Mouse (Mus musculus) lung, embryonic 15.5 days (tissue): ENCODE measurements around the gene Slfn3. TPM values are rescaled to one million over a fixed set of nuclear protein-coding genes. Genes with fewer than 3 reads are reported as not detected.
A peak's percentile ranks its signal among the peaks of the same experiment; 100 is the strongest.
"Not testable (repeated sequence)": the region's sequence is repeated elsewhere in the genome, so short reads cannot be mapped to it uniquely, and the experiment has no call there.

Experiments
- ATAC-seq: fragments of 200-750 bp; cut with Nextera tagmentation; 2 replicates; pipeline ENCODE4 v1.8.0; 2017; ENCODE audit warnings: moderate number of reproducible peaks, borderline replicate concordance; ENCODE audit not compliant: low FRiP score, low TSS enrichment; ENCODE audit errors: extremely low read depth
- H3K27ac ChIP-seq: fragments of 300-500 bp; sonication (generic); 2 replicates; pipeline ENCODE4 v1.5.1; 2015; ENCODE audit warnings: moderate library complexity, mild to moderate bottlenecking, inconsistent platforms
- H3K27me3 ChIP-seq: fragments of 300-500 bp; sonication (generic); 2 replicates; pipeline ENCODE4 v1.6.1; 2015; ENCODE audit warnings: inconsistent platforms
- H3K36me3 ChIP-seq: fragments of 300-500 bp; sonication (generic); 2 replicates; pipeline ENCODE4 v1.6.1; 2015; ENCODE audit warnings: inconsistent platforms
- H3K4me1 ChIP-seq: fragments of 300-500 bp; sonication (generic); 2 replicates; pipeline ENCODE4 v1.6.1; 2015; ENCODE audit warnings: inconsistent platforms
- H3K4me2 ChIP-seq: fragments of 300-500 bp; sonication (generic); 2 replicates; pipeline ENCODE4 v1.6.1; 2015; ENCODE audit warnings: inconsistent platforms, mild to moderate bottlenecking, moderate library complexity
- H3K4me3 ChIP-seq: fragments of 300-500 bp; sonication (generic); 2 replicates; pipeline ENCODE4 v1.5.1; 2015; ENCODE audit warnings: mild to moderate bottlenecking, inconsistent platforms
- H3K9ac ChIP-seq: fragments of 300-500 bp; sonication (generic); 2 replicates; pipeline ENCODE4 v1.6.1; 2015; ENCODE audit warnings: inconsistent platforms
- H3K9me3 ChIP-seq: fragments of 300-500 bp; sonication (generic); 2 replicates; pipeline ENCODE4 v1.6.1; 2016; ENCODE audit warnings: inconsistent platforms
- WGBS: fragments of 180-500 bp; shearing (Covaris S2); methylation state at CpG from one replicate; pipeline ENCODE4 v1.1.7; 2015; 5-methylcytosine and 5-hydroxymethylcytosine counted together
- polyA plus RNA-seq: library from polyadenylated mRNA; unstranded; fragments of >200 nt; fragmentation: Nextera tagmentation; extraction: Ambion mirVana; gene quantifications from 2 replicates; pipeline ENCODE4 v1.2.1, GENCODE M21; 2015

Slfn3 gene
- 0.94 and 1.4 TPM in 2 replicates for polyA plus RNA-seq

DNA sequence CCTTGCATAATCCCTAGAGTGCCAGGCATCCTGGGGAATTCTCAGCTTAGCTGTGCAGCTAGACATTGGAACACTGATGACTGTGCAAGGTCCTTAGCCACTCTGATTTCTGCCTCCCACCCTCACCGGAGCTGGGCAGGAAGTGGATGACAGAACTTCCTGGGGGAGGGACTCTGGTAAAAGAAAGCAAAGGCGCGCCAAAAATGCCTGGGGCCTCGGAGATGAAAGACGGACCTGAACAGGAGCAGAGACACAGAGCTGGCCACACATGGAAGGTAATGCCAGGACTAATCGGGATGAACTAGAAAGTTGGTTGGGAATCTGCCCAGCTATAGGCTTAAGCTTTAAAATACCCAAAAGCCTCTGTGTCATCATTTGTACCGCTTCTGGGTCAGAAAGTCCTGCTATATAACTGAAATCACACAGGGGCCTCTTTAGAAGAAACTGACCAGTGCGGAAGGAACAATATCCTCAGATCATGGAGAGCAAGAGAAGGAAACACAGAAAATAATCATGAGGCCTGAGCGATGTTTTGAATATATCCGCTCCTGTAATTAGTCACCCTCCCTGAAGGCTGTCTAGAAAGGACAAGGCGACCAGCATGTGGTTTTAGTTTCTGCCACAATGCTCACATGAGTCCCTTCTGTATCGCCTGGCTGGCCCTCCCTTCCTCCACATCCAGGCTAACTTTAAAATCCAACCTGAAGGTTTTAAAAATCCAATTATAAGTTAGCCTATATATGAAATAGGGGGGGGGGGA lies at the start of gene Slfn3:
Gene Slfn3 (plus strand): TSS at position 197 of the 760 bp plus-strand sequence.
- no peaks in the 10 kb centered on the region for H3K9me3 ChIP-seq
- no peak within 1 kb of the TSS for H3K9ac ChIP-seq
- peak within 1 kb of the TSS; percentile 13 for H3K4me3 ChIP-seq
- H3K27me3 ChIP-seq, result no peaks in the 10 kb centered on the region
- no peaks in the 10 kb centered on the region for H3K4me1 ChIP-seq
- ATAC-seq, result no peak
- peak within 1 kb of the TSS; percentile 25 for H3K4me2 ChIP-seq
- H3K27ac ChIP-seq, result no peak within 1 kb of the TSS
- no peaks in the 10 kb centered on the region for H3K36me3 ChIP-seq
- WGBS, result 68% methylated on average over 12 of the region's 12 CpGs

DNA sequence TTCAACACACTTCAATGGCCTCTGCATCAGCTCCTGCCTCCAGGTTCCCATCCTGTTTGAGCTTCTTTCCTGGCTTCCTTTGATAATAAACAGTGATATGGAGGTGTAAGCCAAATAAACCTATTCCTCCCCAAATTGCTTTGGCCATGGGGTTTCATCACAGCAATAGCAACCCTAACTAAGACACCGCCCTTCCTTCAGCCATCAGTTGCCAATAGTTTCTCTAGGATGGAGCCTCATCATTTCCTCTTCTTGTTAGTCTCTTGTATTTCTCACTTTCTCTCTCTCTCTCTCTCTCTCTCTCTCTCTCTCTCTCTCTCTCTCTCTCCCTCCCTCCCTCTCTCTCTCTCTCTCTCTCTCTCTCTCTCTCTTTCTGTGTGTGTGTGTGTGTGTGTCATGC lies 42.2 kb upstream of the Slfn3 start:
- no CpG with 5 or more reads among the region's 1 CpGs for WGBS
- H3K27me3 ChIP-seq, H3K4me3 ChIP-seq, H3K4me2 ChIP-seq, H3K9ac ChIP-seq, H3K4me1 ChIP-seq, H3K27ac ChIP-seq, ATAC-seq, H3K36me3 ChIP-seq, H3K9me3 ChIP-seq: not testable (repeated sequence)

DNA sequence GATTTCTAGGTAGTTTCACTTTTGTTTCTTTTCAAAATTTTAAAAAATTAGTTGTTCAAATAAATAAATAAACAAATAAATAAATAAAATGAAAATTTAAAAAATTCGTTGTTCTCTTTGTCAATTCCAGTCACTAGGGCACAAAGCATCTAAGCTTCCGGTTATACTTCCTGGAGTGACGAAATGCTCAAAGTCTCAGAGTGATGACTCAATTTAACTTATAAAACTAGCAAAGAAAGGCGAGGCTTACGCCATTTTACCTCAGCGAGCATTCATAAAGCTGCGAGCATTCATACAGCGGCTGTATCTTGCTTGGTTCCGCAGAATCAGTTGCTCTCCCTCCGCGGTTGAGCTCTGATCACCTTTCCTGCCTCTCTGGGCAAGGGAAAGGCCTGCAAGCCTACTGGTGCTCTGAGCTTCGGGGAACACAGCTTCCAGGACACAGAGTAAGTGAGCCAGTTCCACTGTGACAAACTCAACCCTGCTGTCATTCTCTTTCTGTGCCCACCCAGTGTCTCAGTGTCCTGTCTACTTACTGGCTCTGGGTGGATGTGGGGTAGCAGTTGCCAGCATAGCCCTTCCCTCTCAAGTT lies 16.1 kb upstream of the Slfn3 start, which contains the start of gene Slfn4:
Gene Slfn4 (plus strand): TSS at position 239 of the 592 bp plus-strand sequence.
- Histone ChIP-seq H3K4me2 (no peak within 1 kb of the TSS), H3K4me3 (no peak within 1 kb of the TSS), H3K4me1 (no peaks in the 10 kb centered on the region), H3K9me3 (no peaks in the 10 kb centered on the region), H3K36me3 (no peaks in the 10 kb centered on the region), H3K27me3 (no peaks in the 10 kb centered on the region), H3K9ac (no peak within 1 kb of the TSS), H3K27ac (no peak within 1 kb of the TSS)
- no peak for ATAC-seq
- WGBS, result 80% methylated on average over 12 of the region's 12 CpGs

DNA sequence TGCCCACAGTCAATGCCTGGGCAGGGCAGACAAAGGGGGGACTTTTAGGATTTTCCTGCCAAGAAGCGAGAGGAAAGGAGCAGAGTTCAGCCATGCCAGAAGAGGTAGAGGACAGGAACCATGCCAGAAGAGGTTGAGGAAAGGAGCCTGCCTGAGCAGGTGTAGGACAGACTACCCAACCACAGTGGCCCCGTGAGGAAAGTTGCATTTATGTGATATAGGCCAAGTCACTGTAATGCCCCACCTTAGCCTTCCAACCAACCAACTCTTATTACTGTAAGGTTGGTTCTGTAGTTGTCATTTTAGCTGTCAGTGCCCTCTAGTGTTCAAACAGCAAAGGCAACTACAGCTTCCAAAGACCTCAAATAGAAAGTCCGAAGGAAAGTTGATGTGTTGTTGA lies 871 bp downstream of the Slfn3 start:
- no peak for ATAC-seq
- no peaks in the 10 kb centered on the region for H3K27me3 ChIP-seq
- no peaks in the 10 kb centered on the region for H3K36me3 ChIP-seq
- no peaks in the 10 kb centered on the region for H3K9me3 ChIP-seq
- peak overlapping the region; percentile 25 for H3K4me2 ChIP-seq
- H3K9ac ChIP-seq, result no peak overlapping the region
- 45% methylated on average over 3 of the region's 3 CpGs for WGBS
- H3K4me3 ChIP-seq, result no peak overlapping the region
- no peaks in the 10 kb centered on the region for H3K4me1 ChIP-seq
- no peak overlapping the region for H3K27ac ChIP-seq

DNA sequence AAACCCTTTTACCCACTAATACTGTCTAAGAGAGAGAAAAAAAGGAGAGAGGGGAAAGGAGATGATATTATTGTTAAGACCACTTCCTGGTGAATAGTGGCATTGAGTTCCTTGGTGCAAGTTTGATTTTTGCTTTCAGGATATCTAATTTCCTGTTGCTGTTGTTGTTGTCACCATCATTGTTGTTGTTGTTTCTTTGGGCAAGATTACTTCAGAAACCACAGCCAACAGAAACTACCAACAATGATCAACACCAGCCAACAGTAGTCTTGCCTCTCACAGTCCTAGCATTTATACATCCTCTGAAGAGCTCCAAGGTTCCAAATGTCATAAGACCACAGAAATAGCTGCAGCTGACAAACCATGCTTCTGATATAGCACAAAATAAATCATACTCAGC lies 13.9 kb downstream of the Slfn3 start:
- H3K9me3 ChIP-seq, result no peaks in the 10 kb centered on the region
- ATAC-seq, result no peak

DNA sequence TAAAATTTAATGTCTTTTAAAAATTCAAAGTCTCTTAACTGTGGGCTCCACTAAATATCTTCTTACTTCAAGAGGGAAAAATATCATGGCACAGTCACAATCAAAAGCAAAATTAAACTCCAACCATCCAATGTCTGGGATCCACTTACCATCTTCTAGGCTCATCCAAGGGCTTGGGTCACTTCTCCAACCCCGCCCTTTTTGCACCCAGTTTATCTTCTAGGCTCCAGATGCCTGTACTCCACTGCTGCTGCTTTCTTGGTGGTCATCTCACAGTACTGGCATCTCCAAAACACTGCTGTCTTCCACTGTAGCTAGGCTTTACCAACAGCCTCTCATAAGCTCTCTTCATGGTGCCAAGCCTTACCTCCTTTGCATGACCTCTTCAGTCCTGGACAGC lies 25.0 kb downstream of the Slfn3 start:
- Histone ChIP-seq H3K27ac (no peak overlapping the region), H3K4me1 (no peaks in the 10 kb centered on the region), H3K27me3 (no peaks in the 10 kb centered on the region), H3K4me3 (no peak overlapping the region), H3K4me2 (no peak overlapping the region), H3K9ac (no peak overlapping the region), H3K36me3 (no peaks in the 10 kb centered on the region), H3K9me3 (no peaks in the 10 kb centered on the region)
- no peak for ATAC-seq
- 69% methylated on average over 1 of the region's 1 CpGs for WGBS

More for the DNA sequence above, 13.9 kb downstream of the Slfn3 start:
- Histone ChIP-seq H3K27me3 (no peaks in the 10 kb centered on the region), H3K4me3 (no peak overlapping the region), H3K36me3 (no peaks in the 10 kb centered on the region), H3K9ac (no peak overlapping the region), H3K27ac (no peak overlapping the region), H3K4me1 (no peaks in the 10 kb centered on the region), H3K4me2 (no peak overlapping the region)

DNA sequence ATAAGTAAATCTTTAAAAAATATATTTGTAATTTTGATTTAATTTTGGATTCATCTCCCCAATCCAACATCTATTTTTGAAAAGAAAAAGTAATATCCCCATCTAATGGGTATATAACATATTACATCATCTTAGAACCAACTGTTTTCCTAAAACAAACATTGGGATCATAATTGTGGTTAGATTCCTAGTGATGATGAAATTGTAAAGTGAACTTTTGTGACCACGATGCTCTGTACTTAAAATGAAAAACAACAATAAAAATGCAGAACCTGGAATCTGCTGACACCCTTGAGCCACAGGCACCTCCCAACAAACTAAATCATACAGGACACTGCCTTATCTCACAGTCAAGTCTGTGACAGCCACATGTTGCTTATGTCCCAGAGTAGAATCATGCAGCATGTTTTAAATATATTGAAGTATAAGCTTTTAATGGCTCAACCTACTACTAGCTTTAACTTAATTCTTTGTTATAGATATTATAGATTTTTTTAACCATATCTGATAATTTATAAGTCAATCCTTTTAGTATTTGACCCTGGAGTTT lies 30.3 kb downstream of the Slfn3 start:
- Histone ChIP-seq H3K9me3 (no peaks in the 10 kb centered on the region), H3K4me1 (no peaks in the 10 kb centered on the region), H3K4me3 (no peak overlapping the region), H3K4me2 (no peak overlapping the region), H3K9ac (no peak overlapping the region), H3K27ac (no peak overlapping the region), H3K36me3 (no peaks in the 10 kb centered on the region), H3K27me3 (no peaks in the 10 kb centered on the region)
- ATAC-seq, result no peak
- WGBS, result 74% methylated on average over 1 of the region's 1 CpGs

DNA sequence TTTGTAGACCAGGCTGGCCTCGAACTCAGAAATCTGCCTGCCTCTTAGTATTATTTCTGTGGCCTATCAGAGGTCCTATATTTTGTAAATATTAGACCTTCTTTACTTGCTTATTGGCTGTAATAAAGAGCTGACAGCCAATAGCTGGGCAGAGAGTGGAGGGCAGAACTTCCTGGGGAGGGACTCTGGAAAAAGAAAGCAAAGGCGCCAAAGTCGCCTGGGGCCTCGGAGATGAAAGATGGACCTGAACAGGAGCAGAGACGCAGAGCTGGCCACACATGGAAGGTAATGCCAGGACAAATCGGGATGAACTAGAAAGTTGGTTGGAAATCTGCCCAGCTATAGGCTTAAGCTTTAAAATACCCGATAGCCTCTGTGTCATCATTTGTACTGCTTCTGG lies 32.2 kb downstream of the Slfn3 start:
- 72% methylated on average over 7 of the region's 7 CpGs for WGBS

DNA sequence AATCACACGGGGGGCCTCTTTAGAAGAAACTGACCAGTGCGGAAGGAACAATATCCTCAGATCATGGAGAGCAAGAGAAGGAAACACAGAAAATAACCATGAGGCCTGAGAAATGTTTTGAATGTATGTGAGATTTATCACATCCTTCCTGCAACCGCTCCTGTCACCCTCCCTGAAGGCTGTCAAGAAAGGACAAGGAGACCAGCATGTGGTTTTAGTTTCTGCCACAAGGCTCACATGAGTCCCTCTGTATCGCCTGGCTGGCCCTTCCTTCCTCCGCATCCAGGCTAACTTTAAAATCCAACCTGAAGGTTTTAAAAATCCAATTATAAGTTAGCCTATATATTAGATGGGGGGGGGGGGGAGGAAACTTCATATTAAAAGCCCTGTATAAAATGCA lies 32.7 kb downstream of the Slfn3 start:
- not testable (repeated sequence) for H3K27ac ChIP-seq, H3K27me3 ChIP-seq, ATAC-seq, H3K4me1 ChIP-seq, H3K9ac ChIP-seq, H3K36me3 ChIP-seq, H3K4me2 ChIP-seq, H3K9me3 ChIP-seq
- 64% methylated on average over 5 of the region's 5 CpGs for WGBS
- peak overlapping the region; percentile 5; the same call in 1 of the 2 replicates for H3K4me3 ChIP-seq

More for the DNA sequence above, 32.2 kb downstream of the Slfn3 start:
- Histone ChIP-seq H3K4me1 (no peaks in the 10 kb centered on the region), H3K9me3 (no peaks in the 10 kb centered on the region), H3K36me3 (no peaks in the 10 kb centered on the region), H3K4me3 (peak overlapping the region; percentile 5; the same call in 1 of the 2 replicates), H3K4me2 (no peak overlapping the region), H3K27ac (no peak overlapping the region), H3K9ac (no peak overlapping the region), H3K27me3 (no peaks in the 10 kb centered on the region)
- ATAC-seq, result no peak

DNA sequence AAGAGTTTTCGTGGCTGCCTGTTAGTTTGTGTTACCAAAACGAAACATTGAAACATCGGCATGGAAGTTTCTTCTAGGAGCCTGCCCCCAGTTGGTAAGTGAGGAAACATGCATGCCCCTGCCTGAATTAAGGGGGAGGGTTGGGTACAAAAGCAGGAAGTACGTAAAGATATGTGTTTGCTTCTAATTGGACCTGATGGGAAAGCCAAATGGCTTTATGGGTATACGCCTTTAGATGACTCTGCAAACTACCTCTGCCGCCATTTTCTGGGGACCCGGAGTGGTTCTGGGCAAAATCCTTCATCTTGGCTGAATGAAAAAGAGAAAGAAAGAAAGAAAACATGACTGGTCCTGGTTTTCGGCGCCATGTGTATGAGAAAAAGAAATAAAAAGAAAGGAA lies 33.1 kb downstream of the Slfn3 start:
- no peak overlapping the region for H3K27ac ChIP-seq
- no peak for ATAC-seq
- H3K4me2 ChIP-seq, result no peak overlapping the region
- 84% methylated on average over 9 of the region's 9 CpGs for WGBS
- H3K4me1 ChIP-seq, result no peaks in the 10 kb centered on the region
- H3K4me3 ChIP-seq, result no peak overlapping the region
- no peaks in the 10 kb centered on the region for H3K36me3 ChIP-seq
- H3K27me3 ChIP-seq, result no peaks in the 10 kb centered on the region
- H3K9me3 ChIP-seq, result no peaks in the 10 kb centered on the region
- H3K9ac ChIP-seq, result no peak overlapping the region

DNA sequence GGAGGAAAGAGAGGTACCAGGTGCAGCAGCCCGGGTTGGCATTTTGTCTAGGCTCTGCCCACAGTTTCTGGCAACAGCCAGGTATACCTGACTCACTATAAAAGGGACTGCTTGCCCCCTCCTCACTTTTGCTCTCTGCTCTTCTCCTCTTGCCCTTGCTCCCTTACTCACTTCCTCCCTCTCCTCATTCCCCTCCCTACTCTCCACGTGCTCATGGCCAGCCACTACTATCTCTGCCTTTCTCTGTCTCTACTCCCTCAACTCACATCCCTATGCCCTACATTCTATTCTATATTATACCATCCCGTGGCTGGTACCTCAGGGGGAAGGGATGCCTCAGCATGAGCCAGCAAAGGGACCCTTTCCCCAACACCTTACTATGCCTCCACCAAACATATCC lies 33.6 kb downstream of the Slfn3 start:
- Histone ChIP-seq H3K4me2 (no peak overlapping the region), H3K4me1 (no peaks in the 10 kb centered on the region), H3K4me3 (no peak overlapping the region), H3K36me3 (no peaks in the 10 kb centered on the region), H3K27ac (no peak overlapping the region), H3K9me3 (no peaks in the 10 kb centered on the region), H3K9ac (no peak overlapping the region), H3K27me3 (no peaks in the 10 kb centered on the region)
- ATAC-seq, result no peak
- 59% methylated on average over 3 of the region's 3 CpGs for WGBS

DNA sequence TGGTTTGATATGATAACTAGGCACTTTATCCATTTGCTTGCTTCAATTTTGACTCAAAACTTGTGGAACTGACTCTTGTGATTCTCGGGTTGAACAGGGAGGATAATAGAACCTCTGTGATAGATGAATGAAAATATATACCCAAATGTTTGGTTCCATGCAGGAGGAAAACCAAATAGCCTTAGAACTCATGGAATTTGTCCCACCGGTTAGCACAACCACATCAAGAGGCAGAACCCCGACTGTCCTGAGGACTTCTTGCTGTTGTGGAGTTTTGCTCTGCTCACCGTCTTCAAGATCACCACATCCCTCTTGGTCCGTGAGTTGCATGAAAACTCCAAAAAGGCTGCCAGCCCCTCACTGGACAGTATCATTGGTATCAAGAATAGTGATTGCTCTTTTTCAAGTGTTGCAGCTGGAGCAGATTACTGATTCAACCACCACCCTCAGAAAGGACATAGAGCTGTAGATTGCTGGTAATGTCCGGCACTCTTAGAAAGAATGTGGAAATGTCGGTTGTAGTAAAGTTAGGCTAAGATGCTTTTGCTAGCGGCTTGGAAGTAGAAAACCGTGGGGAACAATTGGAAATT lies 34.3 kb downstream of the Slfn3 start:
- ATAC-seq, result no peak
- H3K9ac ChIP-seq, result no peak overlapping the region

More for the DNA sequence above, 34.3 kb downstream of the Slfn3 start:
- no peaks in the 10 kb centered on the region for H3K9me3 ChIP-seq
- H3K4me1 ChIP-seq, result no peaks in the 10 kb centered on the region
- H3K36me3 ChIP-seq, result no peaks in the 10 kb centered on the region
- no peak overlapping the region for H3K4me3 ChIP-seq
- 83% methylated on average over 9 of the region's 9 CpGs for whole genome bisulfite sequencing
- H3K27me3 ChIP-seq, result no peaks in the 10 kb centered on the region
- H3K27ac ChIP-seq, result no peak overlapping the region
- no peak overlapping the region for H3K4me2 ChIP-seq
